Comparison of ENCODE assay signal across 28 mouse cellular contexts in the genomic region with DNA sequence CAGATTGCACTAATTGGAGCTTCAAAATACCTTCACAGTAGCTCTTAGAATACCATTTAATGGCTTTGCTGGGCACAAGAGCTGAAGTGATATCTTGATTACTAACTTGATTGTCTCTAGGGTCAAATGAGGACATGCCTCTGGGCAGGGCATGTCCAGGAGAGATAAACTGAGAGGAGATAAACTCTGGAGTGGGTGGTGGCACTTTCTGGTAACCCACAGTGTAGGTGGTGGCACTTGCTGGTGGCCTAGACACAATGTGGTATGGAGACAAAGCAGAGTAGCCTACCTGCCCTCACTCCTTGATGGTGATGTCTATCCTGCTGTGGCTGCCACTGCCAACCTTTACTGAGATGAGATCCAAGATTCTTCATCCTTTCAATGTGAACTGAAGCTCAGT.
"Had no signal": no experiment of that assay in that cellular context is flagged by ENCODE, and none has a peak within 500 bp of the region (broad histone marks: within the 10 kb centered on the region; RNA-seq: fewer than 3 reads in every experiment).

No protein-coding gene starts in this region.

- H3K36me3 ChIP-seq: embryonic facial prominence, embryonic 10.5 days; embryonic facial prominence, embryonic 12.5 days; embryonic facial prominence, embryonic 13.5 days; embryonic facial prominence, embryonic 15.5 days; forebrain, embryonic 10.5 days; forebrain, embryonic 12.5 days; forebrain, embryonic 15.5 days had no signal

- H3K27me3 ChIP-seq: embryonic facial prominence, embryonic 12.5 days; embryonic facial prominence, embryonic 13.5 days; embryonic facial prominence, embryonic 15.5 days; forebrain, embryonic 12.5 days; forebrain, embryonic 13.5 days; forebrain, embryonic 15.5 days had no signal

- H3K4me1 ChIP-seq: embryonic facial prominence, embryonic 12.5 days; forebrain, embryonic 12.5 days; forebrain, embryonic 13.5 days had no signal

- ATAC-seq: forebrain, embryonic 13.5 days; forebrain, embryonic 14.5 days; forebrain, embryonic 15.5 days; forebrain, embryonic 16.5 days; forebrain, postnatal 0 days had no signal

- DNase-seq: cerebellum, adult 2 months; cerebellum, adult 8-10 months; cerebellum, adult 9-10 months; cerebellum, adult 9-11 months; cerebellum, postnatal 10 days; cerebellum, postnatal 14 days; cerebellum, postnatal 25 days; cerebellum, postnatal 36 days; forebrain, postnatal 0 days; gastrocnemius, adult 2 months; gastrocnemius, postnatal 10 days; gastrocnemius, postnatal 14 days; gastrocnemius, postnatal 25 days; gastrocnemius, postnatal 36 days; heart, adult 11 months; heart, adult 18-20 months; heart, adult 2 months had no signal

- H3K4me3 ChIP-seq: embryonic facial prominence, embryonic 10.5 days; embryonic facial prominence, embryonic 12.5 days; embryonic facial prominence, embryonic 13.5 days; embryonic facial prominence, embryonic 15.5 days; erythroblast, embryonic 14.5 days; forebrain, embryonic 10.5 days; forebrain, embryonic 12.5 days; forebrain, embryonic 13.5 days; forebrain, embryonic 15.5 days; gastrocnemius, adult 2 months; heart, adult 2 months had no signal

- H3K9me3 ChIP-seq: embryonic facial prominence, embryonic 10.5 days; embryonic facial prominence, embryonic 12.5 days; embryonic facial prominence, embryonic 13.5 days; embryonic facial prominence, embryonic 15.5 days; forebrain, embryonic 10.5 days; forebrain, embryonic 12.5 days; forebrain, embryonic 13.5 days; forebrain, embryonic 15.5 days had no signal

- H3K9ac ChIP-seq: embryonic facial prominence, embryonic 12.5 days; embryonic facial prominence, embryonic 13.5 days; embryonic facial prominence, embryonic 15.5 days; forebrain, embryonic 12.5 days; forebrain, embryonic 13.5 days; forebrain, embryonic 15.5 days; forebrain, postnatal 0 days had no signal

- H3K4me2 ChIP-seq: embryonic facial prominence, embryonic 12.5 days; embryonic facial prominence, embryonic 13.5 days; embryonic facial prominence, embryonic 15.5 days; forebrain, embryonic 12.5 days; forebrain, embryonic 13.5 days; forebrain, embryonic 15.5 days had no signal

- H3K27ac ChIP-seq: embryonic facial prominence, embryonic 10.5 days; embryonic facial prominence, embryonic 12.5 days; embryonic facial prominence, embryonic 13.5 days; embryonic facial prominence, embryonic 15.5 days; forebrain, embryonic 10.5 days; forebrain, embryonic 12.5 days; forebrain, embryonic 13.5 days; forebrain, embryonic 15.5 days; gastrocnemius, adult 2 months; heart, adult 2 months had no signal
